32 mouse cellular contexts compared by ENCODE assay signal in the genomic region with DNA sequence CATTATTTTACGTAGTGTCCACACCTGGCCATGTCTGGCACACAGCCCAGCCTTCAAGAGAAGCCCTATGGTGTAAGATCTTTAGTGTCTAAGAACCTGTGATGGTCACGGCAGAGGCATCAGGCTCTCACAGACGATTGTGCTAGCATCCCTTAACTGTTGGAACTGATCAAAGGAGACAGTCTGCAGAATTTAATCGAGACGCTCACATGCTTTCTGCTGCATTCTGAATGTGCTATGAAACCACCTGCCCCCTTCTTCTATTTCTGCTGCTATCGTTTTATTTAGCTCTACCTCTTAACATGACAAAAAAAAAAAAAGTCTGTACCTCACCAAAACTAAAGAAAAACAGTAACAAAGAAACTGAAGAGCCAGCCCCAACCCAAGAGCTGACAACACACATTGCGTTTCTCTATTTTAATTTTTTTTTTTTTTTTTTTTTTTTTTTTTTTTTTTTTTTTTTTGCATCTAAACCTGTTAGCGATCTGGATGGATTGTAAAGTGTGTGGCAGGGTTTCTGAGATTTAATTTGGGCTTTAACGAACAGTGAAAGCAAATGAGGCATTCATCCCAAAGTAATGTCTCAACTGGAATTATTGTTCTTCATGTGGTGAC.
DNase-seq lines count a peak whose midpoint lies in the region; ATAC-seq lines count a peak whose summit lies in the region.
"Had no signal": no experiment of that assay in that cellular context is flagged by ENCODE, and none has a peak within 500 bp of the region (broad histone marks: within the 10 kb centered on the region; RNA-seq: fewer than 3 reads in every experiment).

No protein-coding gene starts in this region.

- intact Hi-C loops in left cerebral cortex, postnatal 25 days (cut with DNase I), result no loop called here

- no peaks in the 10 kb centered on the region for H3K9me3 ChIP-seq in neural tube, embryonic 15.5 days (replicated peaks)
- H3K9me3 ChIP-seq: embryonic facial prominence, embryonic 13.5 days; forebrain, embryonic 10.5 days; G1E; heart, embryonic 10.5 days; intestine, embryonic 15.5 days had no signal

- H3K27me3 ChIP-seq in neural tube, embryonic 15.5 days (replicated peaks), result no peaks in the 10 kb centered on the region
- H3K27me3 ChIP-seq: embryonic facial prominence, embryonic 13.5 days; hindbrain, embryonic 12.5 days; intestine, embryonic 15.5 days had no signal

- peak; percentile 7 to 51 for DNase-seq in left cerebral cortex, postnatal 25 days (ENCODE audit: low spot score in 2 of 2)
- no peak for DNase-seq in left cerebral cortex, adult 11 months (ENCODE audit: low spot score)
- DNase-seq in right cerebral cortex, adult 2 months (ENCODE audit: low spot score in 2 of 2), result peak; percentile 7 to 11
- DNase-seq in right cerebral cortex, adult 18-20 months, result no peak
- peak; percentile 38 for DNase-seq in telencephalon, adult 2 months (ENCODE audit: low read depth, low spot score)
- no peak for DNase-seq in urinary bladder, postnatal 36 days (ENCODE audit: low spot score in 2 of 2)
- no peak for DNase-seq in thymus, postnatal 25 days
- DNase-seq: adrenal gland, adult 8-10 months; B cell, adult 2 months; cerebellum, adult 11-12 months; cerebellum, adult 9-11 months; embryo, embryonic 11 days; gastrocnemius, postnatal 14 days; heart, postnatal 36 days; kidney, adult 8-10 months; kidney, postnatal 4 days; layer of hippocampus, adult 9-11 months; liver; lung, adult 2 months; lung, postnatal 14 days had no signal

- H3K4me3 ChIP-seq in neural tube, embryonic 15.5 days (replicated peaks), result no peak overlapping the region
- H3K4me3 ChIP-seq: embryonic facial prominence, embryonic 13.5 days; forebrain, embryonic 10.5 days; heart, embryonic 10.5 days; hindbrain, embryonic 12.5 days; intestine, embryonic 15.5 days; left cerebral cortex, adult 2 months had no signal

- WGBS in neural tube, embryonic 15.5 days, result 69% methylated on average over 9 of the region's 9 CpGs

- ATAC-seq in neural tube, embryonic 15.5 days (ENCODE audit: low FRiP score), result no peak
- ATAC-seq: forebrain, embryonic 16.5 days; hindbrain, postnatal 0 days; intestine, embryonic 15.5 days had no signal

- no peak overlapping the region for H3K9ac ChIP-seq in neural tube, embryonic 15.5 days (replicated peaks)
- H3K9ac ChIP-seq: embryonic facial prominence, embryonic 13.5 days; hindbrain, embryonic 12.5 days; intestine, embryonic 15.5 days; liver, embryonic 14.5 days had no signal

- peak overlapping the region; percentile 33; the same call in 1 of the 2 replicates for H3K27ac ChIP-seq in neural tube, embryonic 15.5 days (replicated peaks)
- H3K27ac ChIP-seq: embryonic facial prominence, embryonic 13.5 days; forebrain, embryonic 10.5 days; heart, embryonic 10.5 days; hindbrain, embryonic 12.5 days; hindbrain, postnatal 0 days; intestine, embryonic 15.5 days; kidney, postnatal 0 days; left cerebral cortex, adult 2 months; liver, embryonic 14.5 days had no signal

- H3K36me3 ChIP-seq in neural tube, embryonic 15.5 days, result no peaks in the 10 kb centered on the region
- H3K36me3 ChIP-seq: embryonic facial prominence, embryonic 13.5 days; forebrain, embryonic 10.5 days; G1E; heart, embryonic 10.5 days; hindbrain, embryonic 12.5 days; intestine, embryonic 15.5 days had no signal

- peaks cover 14% of the 10 kb centered on the region; the same call in 1 of the 2 replicates for H3K4me1 ChIP-seq in neural tube, embryonic 15.5 days
- H3K4me1 ChIP-seq: embryonic facial prominence, embryonic 13.5 days; hindbrain, embryonic 12.5 days; intestine, embryonic 15.5 days had no signal

- H3K4me2 ChIP-seq in neural tube, embryonic 15.5 days, result no peak overlapping the region
- H3K4me2 ChIP-seq: embryonic facial prominence, embryonic 13.5 days; hindbrain, embryonic 12.5 days; intestine, embryonic 15.5 days had no signal

Comparison
In these comparisons a context has a peak if more than half of its experiments do, and no peak if none do; other contexts are left out.
1. DNase-seq: peak in left cerebral cortex, postnatal 25 days (2 of 2), right cerebral cortex, adult 2 months (2 of 2) and telencephalon, adult 2 months (single experiment); none in left cerebral cortex, adult 11 months (single experiment), right cerebral cortex, adult 18-20 months (single experiment), urinary bladder, postnatal 36 days (0 of 2) and thymus, postnatal 25 days (single experiment).